Mouse (Mus musculus): ENCODE results near the gene Ascc1.

- no peak for TF ChIP-seq CTCF (IDR thresholded peaks at IDR 0.05; ENCODE audit: borderline replicate concordance, control insufficient read depth, extremely low read depth, insufficient read depth, low read length, poor library complexity)
- no peak for TF ChIP-seq POLR2A (IDR thresholded peaks at IDR 0.05; ENCODE audit: control insufficient read depth, extremely low read depth, insufficient read depth, low read length, poor library complexity)
Measured at GRCm38 (mm10) chr10:60053073-60053472, 50.5 kb downstream of the Ascc1 start.

Measured in thymus, adult 2 months (tissue).